Mouse (Mus musculus) midbrain, postnatal 0 days (tissue): Measurements from ENCODE around the gene Zfp771. TPM values are rescaled to one million over a fixed set of nuclear protein-coding genes. Genes with fewer than 3 reads are reported as not detected.

ENCODE experiments used
- ATAC-seq: fragments of 200-750 bp; cut with Nextera tagmentation; 2 replicates; pipeline ENCODE4 v1.8.0; 2017; ENCODE audit warnings: moderate number of reproducible peaks, mild to moderate bottlenecking, moderate TSS enrichment, moderate library complexity; ENCODE audit not compliant: low FRiP score
- DNase-seq: peaks from one replicate; pipeline ENCODE4 v3.0.0-alpha.2; 2015; ENCODE audit warnings: low spot score
- H3K27ac ChIP-seq: fragments of 300-500 bp; sonication (generic); 2 replicates; pipeline ENCODE4 v1.5.1; 2014; ENCODE audit warnings: low read depth, mild to moderate bottlenecking, low read length, mixed read lengths
- H3K27me3 ChIP-seq: fragments of 300-500 bp; sonication (generic); 2 replicates; pipeline ENCODE4 v1.6.1; 2014; ENCODE audit warnings: low read length, control low read depth, mixed read lengths; ENCODE audit not compliant: insufficient read depth
- H3K36me3 ChIP-seq: fragments of 300-500 bp; sonication (generic); 2 replicates; pipeline ENCODE4 v1.6.1; 2014; ENCODE audit warnings: low read length, control low read depth, mixed read lengths; ENCODE audit not compliant: insufficient read depth
- H3K4me1 ChIP-seq: fragments of 300-500 bp; sonication (generic); 2 replicates; pipeline ENCODE4 v1.6.1; 2014; ENCODE audit warnings: mild to moderate bottlenecking, control low read depth, antibody characterized with exemption, low read length, mixed read lengths; ENCODE audit not compliant: insufficient read depth
- H3K4me2 ChIP-seq: fragments of 300-500 bp; sonication (generic); 2 replicates; pipeline ENCODE4 v1.6.1; 2014; ENCODE audit warnings: low read depth, mild to moderate bottlenecking, low read length, mixed read lengths; ENCODE audit not compliant: poor library complexity, severe bottlenecking
- H3K4me3 ChIP-seq: fragments of 300-500 bp; sonication (generic); 2 replicates; pipeline ENCODE4 v1.5.1; 2014; ENCODE audit warnings: low read depth, mild to moderate bottlenecking, low read length, moderate library complexity
- H3K9ac ChIP-seq: fragments of 300-500 bp; sonication (generic); replicated peaks from 2 replicates; pipeline ENCODE4 v1.6.1; 2014; ENCODE audit warnings: mild to moderate bottlenecking, low read length, moderate library complexity, mixed read lengths; ENCODE audit not compliant: poor library complexity, severe bottlenecking
- H3K9me3 ChIP-seq: fragments of 300-500 bp; sonication (generic); 2 replicates; pipeline ENCODE4 v1.6.1; 2016; ENCODE audit warnings: low read length, control low read depth
- CTCF ChIP-seq: IDR thresholded peaks from 2 replicates; pipeline ENCODE4 v1.5.1; 2016; ENCODE audit warnings: antibody characterized with exemption, mild to moderate bottlenecking
- WGBS: fragments of 180-500 bp; shearing (Covaris S2); extraction: QIAGEN DNeasy Blood & Tissue Kit; methylation state at CpG from one replicate; pipeline ENCODE4 v1.1.7; 2014; 5-methylcytosine and 5-hydroxymethylcytosine counted together
- polyA plus RNA-seq: library from polyadenylated mRNA; unstranded; fragments of >200 nt; fragmentation: Nextera tagmentation; extraction: Ambion mirVana; gene quantifications from 2 replicates; pipeline ENCODE4 v1.2.1, GENCODE M21; 2015
- total RNA-seq: library from RNA; depleted of rRNA; stranded (reverse); fragments of >200 nt; gene quantifications from 2 replicates; pipeline ENCODE4 v1.2.3, GENCODE M21; 2014

Gene Zfp771
- total and polyA plus RNA-seq, 2 experiments from 2014 or later = 80.2 to 94.5 TPM

- Histone ChIP-seq H3K9ac (peak overlapping the region; percentile 73), H3K27ac (peak overlapping the region; percentile 92), H3K36me3 (peaks cover 16% of the 10 kb centered on the region), H3K27me3 (no peaks in the 10 kb centered on the region), H3K9me3 (no peaks in the 10 kb centered on the region), H3K4me3 (peak overlapping the region; percentile 54), H3K4me1 (no peaks in the 10 kb centered on the region), H3K4me2 (peak overlapping the region; percentile 94)
- peak; percentile 99 for DNase-seq
- 2% methylated on average over 128 of the region's 136 CpGs for WGBS
- TF ChIP-seq CTCF = 0 out of 2 replicates have a peak, but pooled peaks have one; percentile 7
- ATAC-seq = peak; percentile 96
These were observed 10.0 kb downstream of the Zfp771 start for GRCm38 (mm10) chr7:127253821-127254769.

GRCm38 (mm10) chr7:127255008-127255407, 10.9 kb downstream of the Zfp771 start:
- ATAC-seq (no peak), DNase-seq (no peak)
- no peak for TF ChIP-seq CTCF
- Histone ChIP-seq H3K9me3 (no peaks in the 10 kb centered on the region), H3K27ac (peak overlapping the region; percentile 92), H3K9ac (peak overlapping the region; percentile 56; the same call in 1 of the 2 replicates), H3K36me3 (peaks cover 9% of the 10 kb centered on the region), H3K4me3 (peak overlapping the region; percentile 54), H3K27me3 (no peaks in the 10 kb centered on the region), H3K4me2 (peak overlapping the region; percentile 94), H3K4me1 (peaks cover 4% of the 10 kb centered on the region; the same call in 1 of the 2 replicates)
- 27% methylated on average over 4 of the region's 4 CpGs for WGBS

- no peak for DNase-seq
- H3K4me3 ChIP-seq = no peak overlapping the region
- H3K9ac ChIP-seq = no peak overlapping the region
- H3K36me3 ChIP-seq = peaks cover 7% of the 10 kb centered on the region; the same call in 1 of the 2 replicates
- no peak for TF ChIP-seq CTCF
- 94% methylated on average over 2 of the region's 2 CpGs for WGBS
- no peak overlapping the region for H3K27ac ChIP-seq
- H3K4me2 ChIP-seq = no peak overlapping the region
- H3K9me3 ChIP-seq = no peaks in the 10 kb centered on the region
- no peak for ATAC-seq
- no peaks in the 10 kb centered on the region for H3K27me3 ChIP-seq
- H3K4me1 ChIP-seq = peaks cover 5% of the 10 kb centered on the region; the same call in 1 of the 2 replicates
These were observed 11.9 kb downstream of the Zfp771 start for GRCm38 (mm10) chr7:127255965-127256364.

GRCm38 (mm10) chr7:127256518-127256917, 12.4 kb downstream of the Zfp771 start:
- no peak overlapping the region for H3K4me2 ChIP-seq
- DNase-seq (no peak), ATAC-seq (no peak)
- H3K9ac ChIP-seq = no peak overlapping the region
- H3K4me1 ChIP-seq = peaks cover 5% of the 10 kb centered on the region; the same call in 1 of the 2 replicates
- H3K27ac ChIP-seq = no peak overlapping the region
- no peak for TF ChIP-seq CTCF
- WGBS = 90% methylated on average over 5 of the region's 5 CpGs
- H3K4me3 ChIP-seq = no peak overlapping the region
- H3K27me3 ChIP-seq = no peaks in the 10 kb centered on the region
- no peaks in the 10 kb centered on the region for H3K9me3 ChIP-seq
- H3K36me3 ChIP-seq = peaks cover 7% of the 10 kb centered on the region; the same call in 1 of the 2 replicates

- Histone ChIP-seq H3K9ac (no peak overlapping the region), H3K4me3 (peak overlapping the region; percentile 63), H3K36me3 (0 out of 2 replicates have a peak, but pooled peaks cover 3% of the 10 kb centered on the region), H3K9me3 (no peaks in the 10 kb centered on the region), H3K27ac (no peak overlapping the region), H3K4me2 (peak overlapping the region; percentile 70), H3K4me1 (peaks cover 5% of the 10 kb centered on the region; the same call in 1 of the 2 replicates), H3K27me3 (no peaks in the 10 kb centered on the region)
- WGBS = 74% methylated on average over 8 of the region's 8 CpGs
- ATAC-seq = no peak
- TF ChIP-seq CTCF = peak; percentile 32
- no peak for DNase-seq
These were observed 15.3 kb downstream of the Zfp771 start for GRCm38 (mm10) chr7:127259186-127259905.
